In genomic region chr7:46157746-46158145, GRCm38 (mm10) we compare ENCODE assay signal across 21 mouse cellular contexts. TPM values are rescaled to one million over a fixed set of nuclear protein-coding genes. Genes with fewer than 3 reads are reported as not detected.
"Had no signal": no experiment of that assay in that cellular context is flagged by ENCODE, and none has a peak within 500 bp of the region (broad histone marks: within the 10 kb centered on the region; RNA-seq: fewer than 3 reads in every experiment).

No protein-coding gene starts in this region.

- H3K27ac ChIP-seq: lung, embryonic 15.5 days; macrophage; midbrain, embryonic 13.5 days; midbrain, embryonic 15.5 days; neural tube, embryonic 12.5 days had no signal

- DNase-seq: liver, postnatal 0 days; lung, adult 2 months; lung, postnatal 14 days; lung, postnatal 36 days; retina, postnatal 1 day; right cerebral cortex, adult 18-20 months; right cerebral cortex, postnatal 25 days; right cerebral cortex, postnatal 4 days; spleen, adult 18-20 months; thymus, adult 18-20 months; thymus, postnatal 14 days; thymus, postnatal 36 days had no signal

- H3K4me3 ChIP-seq: lung, embryonic 15.5 days; megakaryocyte, embryonic 14.5 days; midbrain, embryonic 13.5 days; midbrain, embryonic 15.5 days; neural tube, embryonic 12.5 days had no signal

RNA-seq across cellular contexts. Expression of gene Abcc8, which starts 22.1 kb away (rescaled TPM):
- total RNA-seq: megakaryocyte progenitor cell, adult 5-6 weeks; monocyte, adult 5-6 weeks had no signal

RNA-seq across cellular contexts. Expression of gene Kcnj11, which starts 57.2 kb away (rescaled TPM):
- total RNA-seq: megakaryocyte progenitor cell, adult 5-6 weeks; monocyte, adult 5-6 weeks; neutrophil, adult 5-6 weeks had no signal
